Mouse (Mus musculus) hindbrain, embryonic 11.5 days (tissue): ENCODE data around the gene Gm48551. TPM values are rescaled to one million over a fixed set of nuclear protein-coding genes. Genes with fewer than 3 reads are reported as not detected.

ENCODE experiments used
- ATAC-seq: fragments of 200-750 bp; cut with Nextera tagmentation; 2 replicates; pipeline ENCODE4 v1.8.0; 2017; ENCODE audit warnings: mild to moderate bottlenecking, moderate TSS enrichment, moderate library complexity; ENCODE audit not compliant: low FRiP score
- DNase-seq: peaks from one replicate; pipeline ENCODE4 v3.0.0-alpha.2; 2015; ENCODE audit warnings: low spot score
- H3K27ac ChIP-seq: fragments of 300-500 bp; sonication (generic); 2 replicates; pipeline ENCODE4 v1.5.1; 2014; ENCODE audit warnings: mild to moderate bottlenecking, low read depth, low read length
- H3K27me3 ChIP-seq: fragments of 300-500 bp; sonication (generic); 2 replicates; pipeline ENCODE4 v1.6.1; 2014; ENCODE audit warnings: mild to moderate bottlenecking, low read length, moderate library complexity, mixed read lengths; ENCODE audit not compliant: control insufficient read depth, insufficient read depth
- H3K36me3 ChIP-seq: fragments of 300-500 bp; sonication (generic); 2 replicates; pipeline ENCODE4 v1.6.1; 2014; ENCODE audit warnings: mild to moderate bottlenecking, low read length, moderate library complexity, mixed read lengths; ENCODE audit not compliant: control insufficient read depth, insufficient read depth
- H3K4me1 ChIP-seq: fragments of 300-500 bp; sonication (generic); replicated peaks from 2 replicates; pipeline ENCODE4 v1.6.1; 2014; ENCODE audit warnings: low read length, mixed read lengths; ENCODE audit not compliant: control insufficient read depth, insufficient read depth
- H3K4me2 ChIP-seq: fragments of 300-500 bp; sonication (generic); replicated peaks from 2 replicates; pipeline ENCODE4 v1.6.1; 2014; ENCODE audit warnings: mild to moderate bottlenecking, low read depth, low read length
- H3K4me3 ChIP-seq: fragments of 300-500 bp; sonication (generic); 2 replicates; pipeline ENCODE4 v1.5.1; 2014; ENCODE audit warnings: low read depth, low read length
- H3K9ac ChIP-seq: fragments of 300-500 bp; sonication (generic); 2 replicates; pipeline ENCODE4 v1.6.1; 2014; ENCODE audit warnings: low read depth, low read length
- H3K9me3 ChIP-seq: fragments of 300-500 bp; sonication (generic); 2 replicates; pipeline ENCODE4 v1.6.1; 2016; ENCODE audit warnings: low read length; ENCODE audit not compliant: control insufficient read depth
- WGBS: fragments of 180-500 bp; shearing (Covaris S2); extraction: QIAGEN DNeasy Blood & Tissue Kit; methylation state at CpG from one replicate; pipeline ENCODE4 v1.1.7; 2014; 5-methylcytosine and 5-hydroxymethylcytosine counted together
- polyA plus RNA-seq: library from polyadenylated mRNA; unstranded; fragments of >200 nt; fragmentation: Nextera tagmentation; extraction: Ambion mirVana; gene quantifications from 2 replicates; pipeline ENCODE4 v1.2.1, GENCODE M21; 2014

Gene Gm48551
- polyA plus RNA-seq, 1 experiment from 2014 or later: 2.2 TPM

DNA sequence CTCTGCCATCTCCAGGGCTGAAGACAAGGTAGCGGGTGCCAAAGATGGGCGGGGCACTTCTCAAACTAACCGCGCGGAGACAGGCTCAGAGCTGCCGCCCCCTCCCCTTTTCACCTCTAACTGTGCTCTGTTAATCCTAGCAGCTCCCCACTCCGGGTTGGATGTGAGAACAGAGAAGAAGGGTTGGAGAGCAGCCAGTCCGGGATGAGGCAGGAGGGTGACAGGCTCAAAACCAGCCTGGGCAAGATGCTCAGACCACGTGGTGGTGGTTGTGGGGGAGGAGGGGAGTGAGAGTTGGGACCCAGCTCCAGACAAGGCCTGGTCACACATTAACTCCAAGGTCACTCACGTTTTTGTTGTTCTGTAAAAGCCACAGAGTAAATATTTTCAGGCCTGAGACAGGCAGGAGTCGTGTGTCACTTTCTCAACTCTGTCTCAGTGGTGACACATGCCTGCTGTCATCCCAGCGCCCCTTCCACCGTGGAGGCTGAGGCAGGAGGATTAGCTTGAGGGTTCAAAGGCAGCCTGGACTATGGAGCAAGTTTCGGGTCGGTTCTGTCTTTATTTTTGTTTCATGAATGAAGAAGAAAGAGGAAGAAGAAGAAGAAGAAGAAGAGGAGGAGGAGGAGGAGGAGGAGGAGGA lies 47.4 kb downstream of the Gm48551 start:
- H3K27ac ChIP-seq: no peak overlapping the region
- peaks cover 34% of the 10 kb centered on the region for H3K27me3 ChIP-seq
- H3K4me1 ChIP-seq: peaks cover 2% of the 10 kb centered on the region
- H3K9me3 ChIP-seq: no peaks in the 10 kb centered on the region
- peak; percentile 39 for DNase-seq
- no peak for ATAC-seq
- peak overlapping the region; percentile 93 for H3K4me2 ChIP-seq
- H3K4me3 ChIP-seq: peak overlapping the region; percentile 81
- no peaks in the 10 kb centered on the region for H3K36me3 ChIP-seq
- 16% methylated on average over 15 of the region's 15 CpGs for WGBS
- no peak overlapping the region; the same call in 1 of the 2 replicates for H3K9ac ChIP-seq

GRCm38 (mm10) chr10:81432169-81432867 lies 48.1 kb downstream of the Gm48551 start:
- H3K4me3 ChIP-seq: no peak overlapping the region
- H3K27me3 ChIP-seq: peaks cover 28% of the 10 kb centered on the region
- H3K9ac ChIP-seq: no peak overlapping the region
- 63% methylated on average over 21 of the region's 21 CpGs for WGBS
- no peaks in the 10 kb centered on the region for H3K36me3 ChIP-seq
- H3K9me3 ChIP-seq: no peaks in the 10 kb centered on the region
- H3K4me2 ChIP-seq: no peak overlapping the region
- ATAC-seq (no peak), DNase-seq (peak; percentile 7)
- H3K4me1 ChIP-seq: no peaks in the 10 kb centered on the region; the same call in 1 of the 2 replicates
- H3K27ac ChIP-seq: no peak overlapping the region

DNA sequence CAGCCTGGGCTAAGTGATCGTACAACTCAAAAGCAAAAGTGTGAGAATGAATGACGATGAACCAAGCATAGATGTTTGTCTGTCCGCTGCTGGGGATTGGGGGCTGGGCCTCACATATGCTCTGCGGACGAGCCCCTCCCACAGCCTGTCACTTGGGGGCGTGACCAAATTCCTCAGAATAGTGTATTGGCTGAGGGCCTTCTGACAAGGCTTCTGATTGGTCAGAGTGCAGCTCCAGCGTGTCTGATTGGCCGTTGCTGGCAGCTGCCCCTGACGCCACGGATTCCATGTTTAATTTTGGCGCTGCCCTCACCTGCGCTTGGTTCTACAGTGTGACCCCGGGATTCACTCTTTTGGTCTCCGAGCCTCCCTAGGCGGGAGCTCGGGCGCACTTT lies 48.6 kb downstream of the Gm48551 start:
- Histone ChIP-seq H3K4me1 (no peaks in the 10 kb centered on the region; the same call in 1 of the 2 replicates), H3K9me3 (no peaks in the 10 kb centered on the region), H3K27me3 (peaks cover 22% of the 10 kb centered on the region), H3K27ac (no peak overlapping the region), H3K4me3 (no peak overlapping the region), H3K36me3 (no peaks in the 10 kb centered on the region), H3K4me2 (peak overlapping the region; percentile 28), H3K9ac (no peak overlapping the region)
- 5% methylated on average over 17 of the region's 17 CpGs for WGBS
- ATAC-seq: peak; percentile 83
- DNase-seq: peak; percentile 89

DNA sequence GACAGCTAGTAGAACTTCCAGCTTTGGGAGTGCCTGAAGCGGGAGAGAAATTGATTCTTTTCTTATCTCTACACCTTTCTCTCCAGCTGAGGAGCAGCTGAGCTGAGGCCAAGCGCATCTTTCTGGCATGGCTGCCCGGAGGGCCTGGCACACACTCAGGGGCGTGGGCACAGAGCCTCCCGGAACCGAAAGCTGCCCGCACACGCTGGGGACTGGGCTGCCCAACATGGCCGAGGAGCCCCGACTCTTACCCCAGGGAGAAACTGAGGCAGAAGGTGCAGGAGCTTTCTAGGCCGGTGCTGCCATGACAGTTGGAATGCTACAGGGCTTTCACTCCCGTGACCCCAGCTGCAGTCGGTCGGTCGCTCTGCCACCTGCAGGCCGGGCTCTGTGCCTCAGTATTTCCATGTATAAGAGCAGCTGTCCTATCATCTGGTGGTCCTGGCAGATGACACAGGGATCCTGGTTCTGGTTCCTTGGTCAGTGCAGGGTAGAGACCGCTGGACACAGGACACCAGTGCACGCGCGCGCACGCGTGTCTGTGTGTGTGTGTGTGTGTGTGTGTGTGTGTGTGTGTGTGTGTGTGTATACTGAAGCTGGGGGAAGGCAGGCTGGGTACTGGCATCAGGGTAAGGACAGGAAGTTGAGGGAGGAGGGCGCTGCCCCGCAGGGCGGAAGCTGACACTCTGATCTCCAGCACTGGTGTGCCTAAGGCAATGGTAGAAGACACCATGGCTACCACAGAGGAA lies 49.4 kb downstream of the Gm48551 start:
- Histone ChIP-seq H3K4me2 (no peak overlapping the region), H3K36me3 (no peaks in the 10 kb centered on the region), H3K9ac (no peak overlapping the region), H3K27ac (no peak overlapping the region), H3K27me3 (peaks cover 14% of the 10 kb centered on the region), H3K4me1 (no peaks in the 10 kb centered on the region; the same call in 1 of the 2 replicates), H3K9me3 (no peaks in the 10 kb centered on the region), H3K4me3 (no peak overlapping the region)
- DNase-seq: peak; percentile 2
- ATAC-seq: no peak
- WGBS: 77% methylated on average over 26 of the region's 26 CpGs

DNA sequence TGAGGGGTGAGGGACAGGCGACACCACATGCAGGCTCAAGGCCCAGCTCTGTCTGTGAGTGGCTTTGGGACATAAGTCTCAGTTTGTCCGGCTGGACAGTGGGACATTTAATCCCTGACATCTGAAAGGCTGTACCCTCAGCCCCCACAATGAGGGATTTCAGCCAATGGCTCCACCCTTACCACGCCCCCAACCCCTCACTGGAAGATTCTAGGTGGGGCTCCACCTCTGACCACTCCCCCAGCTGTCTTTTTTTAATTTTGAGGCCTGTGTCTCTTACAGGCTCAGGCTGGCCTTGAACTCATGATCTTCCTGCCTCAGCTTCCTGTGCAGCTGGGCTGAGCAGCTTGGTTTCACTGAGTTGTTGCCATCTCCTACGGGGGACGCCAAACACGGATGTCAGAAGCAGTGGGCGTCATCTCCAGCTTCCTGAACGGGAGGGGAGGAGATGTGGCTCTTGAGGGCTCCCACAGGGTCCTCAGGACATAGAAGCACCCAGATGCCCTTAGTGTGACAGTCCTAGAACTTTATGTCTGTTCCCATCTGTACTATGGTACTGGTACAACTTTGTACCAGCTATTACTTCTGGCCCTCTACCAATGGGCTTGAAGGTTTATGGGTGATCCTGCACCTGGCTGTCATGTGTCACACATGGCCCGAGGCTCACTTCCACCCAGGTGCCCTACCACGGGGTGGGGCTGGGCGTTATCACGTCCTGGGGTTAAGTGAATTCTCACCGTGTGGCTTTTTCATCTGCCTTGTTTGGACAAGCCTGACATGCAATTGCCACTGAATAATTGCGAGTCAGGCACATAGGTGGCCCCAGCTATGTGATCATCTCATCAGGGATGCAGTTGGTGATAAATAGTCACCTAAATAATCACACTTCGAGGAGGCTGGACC lies 50.3 kb downstream of the Gm48551 start:
- WGBS: 68% methylated on average over 15 of the region's 15 CpGs
- H3K36me3 ChIP-seq: no peaks in the 10 kb centered on the region
- ATAC-seq (no peak), DNase-seq (no peak)
- H3K27ac ChIP-seq: no peak overlapping the region
- H3K4me3 ChIP-seq: no peak overlapping the region
- H3K4me1 ChIP-seq: no peaks in the 10 kb centered on the region
- no peaks in the 10 kb centered on the region for H3K9me3 ChIP-seq
- H3K4me2 ChIP-seq: no peak overlapping the region
- peaks cover 9% of the 10 kb centered on the region; the same call in 1 of the 2 replicates for H3K27me3 ChIP-seq
- no peak overlapping the region for H3K9ac ChIP-seq

DNA sequence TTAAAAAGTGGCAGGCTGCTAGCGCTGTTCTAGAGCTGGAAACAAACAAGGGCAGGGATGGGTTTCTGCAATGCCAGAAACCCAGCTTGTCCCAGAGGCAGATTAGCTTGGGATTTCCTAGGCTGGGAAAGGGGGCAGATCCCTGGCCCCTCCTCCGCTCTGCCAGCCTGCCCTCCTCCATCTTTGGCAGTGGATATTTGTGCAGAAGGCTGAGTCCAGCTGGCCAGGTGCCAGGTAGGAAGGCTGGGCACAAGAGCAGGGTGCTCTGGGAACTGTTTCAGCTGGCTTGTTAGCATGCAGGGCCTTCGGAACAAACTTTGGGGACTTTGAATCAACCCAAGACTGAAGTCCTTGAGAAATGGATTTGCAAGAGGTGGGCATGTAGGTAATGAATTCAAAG lies 51.2 kb downstream of the Gm48551 start:
- no peaks in the 10 kb centered on the region for H3K36me3 ChIP-seq
- WGBS: 87% methylated on average over 3 of the region's 3 CpGs
- H3K4me1 ChIP-seq: no peaks in the 10 kb centered on the region
- no peak overlapping the region for H3K4me2 ChIP-seq
- no peaks in the 10 kb centered on the region for H3K9me3 ChIP-seq
- H3K4me3 ChIP-seq: no peak overlapping the region
- peaks cover 9% of the 10 kb centered on the region; the same call in 1 of the 2 replicates for H3K27me3 ChIP-seq
- ATAC-seq (no peak), DNase-seq (no peak)
- no peak overlapping the region for H3K9ac ChIP-seq
- no peak overlapping the region for H3K27ac ChIP-seq

DNA sequence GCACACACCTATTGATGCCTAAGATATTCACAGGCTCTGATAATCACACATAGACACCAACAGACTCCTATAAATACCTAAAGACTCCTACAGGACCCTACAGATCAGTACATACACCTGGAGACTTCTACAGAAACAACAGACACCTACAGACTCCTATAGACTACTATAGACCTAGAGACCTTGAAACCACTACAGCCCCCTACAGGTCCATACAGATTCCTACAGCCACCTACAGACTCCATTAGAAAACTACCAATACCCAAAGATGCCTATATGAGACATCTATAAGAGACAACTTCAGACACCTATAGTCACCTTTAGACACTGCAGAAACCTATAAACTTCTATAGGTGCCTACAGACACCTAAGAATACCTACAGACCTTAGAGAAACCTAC lies 56.8 kb downstream of the Gm48551 start:
- no peaks in the 10 kb centered on the region for H3K4me1 ChIP-seq
- H3K9ac ChIP-seq: no peak overlapping the region
- H3K36me3 ChIP-seq: no peaks in the 10 kb centered on the region
- no peaks in the 10 kb centered on the region for H3K9me3 ChIP-seq
- no peak overlapping the region for H3K27ac ChIP-seq
- DNase-seq (no peak), ATAC-seq (no peak)
- H3K27me3 ChIP-seq: no peaks in the 10 kb centered on the region; the same call in 1 of the 2 replicates
- no peak overlapping the region for H3K4me3 ChIP-seq
- H3K4me2 ChIP-seq: no peak overlapping the region
